Mouse (Mus musculus): Measurements from ENCODE around the gene Klk1b5. TPM values are rescaled to one million over a fixed set of nuclear protein-coding genes. Genes with fewer than 3 reads are reported as not detected.
"Not testable (repeated sequence)": the region's sequence is repeated elsewhere in the genome, so short reads cannot be mapped to it uniquely, and the experiment has no call there.

Klk1b5 gene
- polyA plus RNA-seq (2015; fragmentation: Nextera tagmentation; extraction: Ambion mirVana), result not detected in 2 replicates

GRCm38 (mm10) chr7:44215645-44216044 lies at the start of gene Klk1b5:
Gene Klk1b5 (plus strand): TSS chr7:44215945.
- H3K4me3 ChIP-seq (ENCODE audit: low read length), result no peak within 1 kb of the TSS
- H3K36me3 ChIP-seq (ENCODE audit: control insufficient read depth, insufficient read depth, low read length), result no peaks in the 10 kb centered on the region
- H3K27ac ChIP-seq (ENCODE audit: low read depth, low read length), result no peak within 1 kb of the TSS
- no peaks in the 10 kb centered on the region; the same call in 1 of the 2 replicates for H3K27me3 ChIP-seq (replicated peaks; ENCODE audit: control insufficient read depth, insufficient read depth, low read length)
- no peaks in the 10 kb centered on the region for H3K4me1 ChIP-seq (ENCODE audit: control insufficient read depth, insufficient read depth, low read depth, low read length)
- no peak for ATAC-seq
- 93% methylated on average over 1 of the region's 1 CpGs for WGBS
- H3K9ac ChIP-seq (ENCODE audit: low read depth, low read length), result no peak within 1 kb of the TSS
- no peaks in the 10 kb centered on the region for H3K9me3 ChIP-seq (ENCODE audit: control insufficient read depth, low read length)
- H3K4me2 ChIP-seq (ENCODE audit: low read length), result no peak within 1 kb of the TSS

- Histone ChIP-seq H3K4me1 (ENCODE audit: control insufficient read depth, insufficient read depth, low read depth, low read length) (no peaks in the 10 kb centered on the region), H3K9ac (ENCODE audit: low read depth, low read length) (no peak overlapping the region), H3K27ac (ENCODE audit: low read depth, low read length) (no peak overlapping the region), H3K27me3 (replicated peaks; ENCODE audit: control insufficient read depth, insufficient read depth, low read length) (no peaks in the 10 kb centered on the region), H3K4me3 (ENCODE audit: low read length) (no peak overlapping the region), H3K36me3 (ENCODE audit: control insufficient read depth, insufficient read depth, low read length) (no peaks in the 10 kb centered on the region), H3K9me3 (ENCODE audit: control insufficient read depth, low read length) (no peaks in the 10 kb centered on the region), H3K4me2 (ENCODE audit: low read length) (no peak overlapping the region)
- WGBS, result 48% methylated on average over 9 of the region's 9 CpGs
- ATAC-seq, result no peak
Measured at GRCm38 (mm10) chr7:44179299-44180045, 36.3 kb upstream of the Klk1b5 start.

GRCm38 (mm10) chr7:44186516-44186915 lies 29.2 kb upstream of the Klk1b5 start:
- H3K4me1 ChIP-seq (ENCODE audit: control insufficient read depth, insufficient read depth, low read depth, low read length); ATAC-seq; H3K4me3 ChIP-seq (ENCODE audit: low read length); H3K9me3 ChIP-seq (ENCODE audit: control insufficient read depth, low read length); H3K27me3 ChIP-seq (replicated peaks; ENCODE audit: control insufficient read depth, insufficient read depth, low read length); H3K9ac ChIP-seq (ENCODE audit: low read depth, low read length); H3K27ac ChIP-seq (ENCODE audit: low read depth, low read length); H3K4me2 ChIP-seq (ENCODE audit: low read length); H3K36me3 ChIP-seq (ENCODE audit: control insufficient read depth, insufficient read depth, low read length): not testable (repeated sequence)
- WGBS, result 75% methylated on average over 8 of the region's 8 CpGs

- H3K9me3 ChIP-seq (ENCODE audit: control insufficient read depth, low read length); H3K27ac ChIP-seq (ENCODE audit: low read depth, low read length); H3K4me3 ChIP-seq (ENCODE audit: low read length); H3K36me3 ChIP-seq (ENCODE audit: control insufficient read depth, insufficient read depth, low read length); ATAC-seq; H3K9ac ChIP-seq (ENCODE audit: low read depth, low read length); H3K4me1 ChIP-seq (ENCODE audit: control insufficient read depth, insufficient read depth, low read depth, low read length); H3K27me3 ChIP-seq (replicated peaks; ENCODE audit: control insufficient read depth, insufficient read depth, low read length); H3K4me2 ChIP-seq (ENCODE audit: low read length): not testable (repeated sequence)
Measured at GRCm38 (mm10) chr7:44187936-44188335, 27.8 kb upstream of the Klk1b5 start, which contains the start of gene Klk1b24. Gene Klk1b24 (plus strand): TSS chr7:44188236.

- not testable (repeated sequence) for H3K9ac ChIP-seq (ENCODE audit: low read depth, low read length); H3K36me3 ChIP-seq (ENCODE audit: control insufficient read depth, insufficient read depth, low read length); H3K4me1 ChIP-seq (ENCODE audit: control insufficient read depth, insufficient read depth, low read depth, low read length); H3K4me2 ChIP-seq (ENCODE audit: low read length); H3K4me3 ChIP-seq (ENCODE audit: low read length); ATAC-seq; H3K9me3 ChIP-seq (ENCODE audit: control insufficient read depth, low read length); H3K27me3 ChIP-seq (replicated peaks; ENCODE audit: control insufficient read depth, insufficient read depth, low read length); H3K27ac ChIP-seq (ENCODE audit: low read depth, low read length)
- WGBS, result 89% methylated on average over 1 of the region's 1 CpGs
Measured at GRCm38 (mm10) chr7:44193466-44193865, 22.3 kb upstream of the Klk1b5 start.

- no peaks in the 10 kb centered on the region; the same call in 1 of the 2 replicates for H3K27me3 ChIP-seq (replicated peaks; ENCODE audit: control insufficient read depth, insufficient read depth, low read length)
- no peaks in the 10 kb centered on the region for H3K9me3 ChIP-seq (ENCODE audit: control insufficient read depth, low read length)
- WGBS, result 64% methylated on average over 3 of the region's 3 CpGs
- no peak within 1 kb of the TSS for H3K4me3 ChIP-seq (ENCODE audit: low read length)
- H3K4me2 ChIP-seq (ENCODE audit: low read length), result no peak within 1 kb of the TSS
- no peak within 1 kb of the TSS for H3K9ac ChIP-seq (ENCODE audit: low read depth, low read length)
- ATAC-seq, result no peak
- no peaks in the 10 kb centered on the region for H3K36me3 ChIP-seq (ENCODE audit: control insufficient read depth, insufficient read depth, low read length)
- no peak within 1 kb of the TSS for H3K27ac ChIP-seq (ENCODE audit: low read depth, low read length)
- H3K4me1 ChIP-seq (ENCODE audit: control insufficient read depth, insufficient read depth, low read depth, low read length), result no peaks in the 10 kb centered on the region
Measured at GRCm38 (mm10) chr7:44197891-44198290, 17.9 kb upstream of the Klk1b5 start, which contains the start of gene Klk1b3. Gene Klk1b3 (plus strand): TSS chr7:44198191.

GRCm38 (mm10) chr7:44207135-44207534 lies 8.6 kb upstream of the Klk1b5 start, which contains the start of gene Klk1b4:
Gene Klk1b4 (plus strand): TSS chr7:44207435.
- H3K4me1 ChIP-seq (ENCODE audit: control insufficient read depth, insufficient read depth, low read depth, low read length); H3K27ac ChIP-seq (ENCODE audit: low read depth, low read length); H3K36me3 ChIP-seq (ENCODE audit: control insufficient read depth, insufficient read depth, low read length); H3K9ac ChIP-seq (ENCODE audit: low read depth, low read length); H3K4me2 ChIP-seq (ENCODE audit: low read length); H3K9me3 ChIP-seq (ENCODE audit: control insufficient read depth, low read length); H3K4me3 ChIP-seq (ENCODE audit: low read length); ATAC-seq; H3K27me3 ChIP-seq (replicated peaks; ENCODE audit: control insufficient read depth, insufficient read depth, low read length): not testable (repeated sequence)
- 52% methylated on average over 3 of the region's 3 CpGs for WGBS

GRCm38 (mm10) chr7:44208307-44208706 lies 7.4 kb upstream of the Klk1b5 start:
- WGBS, result 81% methylated on average over 3 of the region's 3 CpGs
- H3K9ac ChIP-seq (ENCODE audit: low read depth, low read length), result no peak overlapping the region
- no peak for ATAC-seq
- H3K4me2 ChIP-seq (ENCODE audit: low read length), result no peak overlapping the region
- H3K9me3 ChIP-seq (ENCODE audit: control insufficient read depth, low read length), result no peaks in the 10 kb centered on the region
- H3K4me3 ChIP-seq (ENCODE audit: low read length), result no peak overlapping the region
- H3K36me3 ChIP-seq (ENCODE audit: control insufficient read depth, insufficient read depth, low read length), result no peaks in the 10 kb centered on the region
- H3K27ac ChIP-seq (ENCODE audit: low read depth, low read length), result no peak overlapping the region
- H3K27me3 ChIP-seq (replicated peaks; ENCODE audit: control insufficient read depth, insufficient read depth, low read length), result no peaks in the 10 kb centered on the region; the same call in 1 of the 2 replicates
- H3K4me1 ChIP-seq (ENCODE audit: control insufficient read depth, insufficient read depth, low read depth, low read length), result no peaks in the 10 kb centered on the region

GRCm38 (mm10) chr7:44221601-44222000 lies 5.9 kb downstream of the Klk1b5 start:
- not testable (repeated sequence) for H3K4me2 ChIP-seq (ENCODE audit: low read length); ATAC-seq; H3K4me3 ChIP-seq (ENCODE audit: low read length); H3K9me3 ChIP-seq (ENCODE audit: control insufficient read depth, low read length); H3K4me1 ChIP-seq (ENCODE audit: control insufficient read depth, insufficient read depth, low read depth, low read length); H3K36me3 ChIP-seq (ENCODE audit: control insufficient read depth, insufficient read depth, low read length); H3K27ac ChIP-seq (ENCODE audit: low read depth, low read length); H3K27me3 ChIP-seq (replicated peaks; ENCODE audit: control insufficient read depth, insufficient read depth, low read length); H3K9ac ChIP-seq (ENCODE audit: low read depth, low read length)
- 66% methylated on average over 8 of the region's 10 CpGs for WGBS

Data from hindbrain, embryonic 16.5 days (tissue).